Mouse (Mus musculus): ENCODE measurements around the gene Ccdc155. TPM values are rescaled to one million over a fixed set of nuclear protein-coding genes. Genes with fewer than 3 reads are reported as not detected.

Ccdc155 gene
- polyA plus RNA-seq, 1 experiment = 0.05 TPM

GRCm38 (mm10) chr7:45164833-45165232 lies 39.9 kb downstream of the Ccdc155 start:
- Histone ChIP-seq H3K4me3 (ENCODE audit: insufficient read depth, low read depth, low read length) (no peak overlapping the region), H3K36me3 (ENCODE audit: control insufficient read depth, insufficient read depth, low read length) (no peaks in the 10 kb centered on the region), H3K27me3 (replicated peaks; ENCODE audit: control insufficient read depth, insufficient read depth, low read length) (peaks cover 2% of the 10 kb centered on the region), H3K27ac (ENCODE audit: insufficient read depth, low read depth, low read length) (no peak overlapping the region), H3K4me1 (ENCODE audit: control insufficient read depth, insufficient read depth, low read length) (no peaks in the 10 kb centered on the region; the same call in 1 of the 2 replicates)
- no peak for DNase-seq
- WGBS = 74% methylated on average over 5 of the region's 5 CpGs
- TF ChIP-seq POLR2A (IDR thresholded peaks at IDR 0.05; ENCODE audit: low read depth, low read length) = no peak
- no peak for TF ChIP-seq CTCF (conservative IDR thresholded peaks at IDR 0.05; ENCODE audit: insufficient read depth, insufficient read length, low read depth, low read length)

- peak; percentile 44 for DNase-seq
- H3K4me3 ChIP-seq (ENCODE audit: insufficient read depth, low read depth, low read length) = 0 out of 2 replicates have a peak within 1 kb of the TSS, but pooled peaks have one; percentile 4
- H3K36me3 ChIP-seq (ENCODE audit: control insufficient read depth, insufficient read depth, low read length) = no peaks in the 10 kb centered on the region
- no peaks in the 10 kb centered on the region; the same call in 1 of the 2 replicates for H3K4me1 ChIP-seq (ENCODE audit: control insufficient read depth, insufficient read depth, low read length)
- no peak within 1 kb of the TSS for H3K27ac ChIP-seq (ENCODE audit: insufficient read depth, low read depth, low read length)
- peaks cover 2% of the 10 kb centered on the region for H3K27me3 ChIP-seq (replicated peaks; ENCODE audit: control insufficient read depth, insufficient read depth, low read length)
- 5% methylated on average over 40 of the region's 41 CpGs for WGBS
- TF ChIP-seq CTCF (conservative IDR thresholded peaks at IDR 0.05; ENCODE audit: insufficient read depth, insufficient read length, low read depth, low read length) = no peak
- TF ChIP-seq POLR2A (IDR thresholded peaks at IDR 0.05; ENCODE audit: low read depth, low read length) = no peak
Observed at GRCm38 (mm10) chr7:45163735-45164490, 40.8 kb downstream of the Ccdc155 start, which contains the start of gene Slc17a7. TSS of gene Slc17a7 (plus strand) at chr7:45163949.

GRCm38 (mm10) chr7:45162996-45163615 lies 41.6 kb downstream of the Ccdc155 start:
- H3K4me3 ChIP-seq (ENCODE audit: insufficient read depth, low read depth, low read length) = no peak overlapping the region
- TF ChIP-seq POLR2A (IDR thresholded peaks at IDR 0.05; ENCODE audit: low read depth, low read length) (no peak), CTCF (conservative IDR thresholded peaks at IDR 0.05; ENCODE audit: insufficient read depth, insufficient read length, low read depth, low read length) (no peak)
- H3K27me3 ChIP-seq (replicated peaks; ENCODE audit: control insufficient read depth, insufficient read depth, low read length) = peaks cover 2% of the 10 kb centered on the region

GRCm38 (mm10) chr7:45162551-45162950 lies 42.1 kb downstream of the Ccdc155 start:
- no peak for DNase-seq
- Histone ChIP-seq H3K4me1 (ENCODE audit: control insufficient read depth, insufficient read depth, low read length) (no peaks in the 10 kb centered on the region; the same call in 1 of the 2 replicates), H3K4me3 (ENCODE audit: insufficient read depth, low read depth, low read length) (no peak overlapping the region), H3K27me3 (replicated peaks; ENCODE audit: control insufficient read depth, insufficient read depth, low read length) (no peaks in the 10 kb centered on the region), H3K36me3 (ENCODE audit: control insufficient read depth, insufficient read depth, low read length) (no peaks in the 10 kb centered on the region), H3K27ac (ENCODE audit: insufficient read depth, low read depth, low read length) (no peak overlapping the region)
- TF ChIP-seq POLR2A (IDR thresholded peaks at IDR 0.05; ENCODE audit: low read depth, low read length) (no peak), CTCF (conservative IDR thresholded peaks at IDR 0.05; ENCODE audit: insufficient read depth, insufficient read length, low read depth, low read length) (no peak)
- 25% methylated on average over 6 of the region's 6 CpGs for WGBS

More at GRCm38 (mm10) chr7:45162996-45163615, 41.6 kb downstream of the Ccdc155 start:
- Histone ChIP-seq H3K4me1 (ENCODE audit: control insufficient read depth, insufficient read depth, low read length) (no peaks in the 10 kb centered on the region; the same call in 1 of the 2 replicates), H3K36me3 (ENCODE audit: control insufficient read depth, insufficient read depth, low read length) (no peaks in the 10 kb centered on the region), H3K27ac (ENCODE audit: insufficient read depth, low read depth, low read length) (no peak overlapping the region)
- WGBS = 75% methylated on average over 9 of the region's 9 CpGs
- DNase-seq = no peak

GRCm38 (mm10) chr7:45161612-45162473 lies 42.8 kb downstream of the Ccdc155 start:
- Histone ChIP-seq H3K27ac (ENCODE audit: insufficient read depth, low read depth, low read length) (no peak overlapping the region), H3K4me1 (ENCODE audit: control insufficient read depth, insufficient read depth, low read length) (no peaks in the 10 kb centered on the region; the same call in 1 of the 2 replicates), H3K27me3 (replicated peaks; ENCODE audit: control insufficient read depth, insufficient read depth, low read length) (no peaks in the 10 kb centered on the region), H3K36me3 (ENCODE audit: control insufficient read depth, insufficient read depth, low read length) (no peaks in the 10 kb centered on the region), H3K4me3 (ENCODE audit: insufficient read depth, low read depth, low read length) (peak overlapping the region; percentile 38)
- TF ChIP-seq POLR2A (IDR thresholded peaks at IDR 0.05; ENCODE audit: low read depth, low read length) (no peak), CTCF (conservative IDR thresholded peaks at IDR 0.05; ENCODE audit: insufficient read depth, insufficient read length, low read depth, low read length) (peak; percentile 79)
- 3% methylated on average over 35 of the region's 35 CpGs for WGBS
- DNase-seq = peak; percentile 91

- TF ChIP-seq POLR2A (IDR thresholded peaks at IDR 0.05; ENCODE audit: low read depth, low read length) (no peak), CTCF (conservative IDR thresholded peaks at IDR 0.05; ENCODE audit: insufficient read depth, insufficient read length, low read depth, low read length) (no peak)
- Histone ChIP-seq H3K36me3 (ENCODE audit: control insufficient read depth, insufficient read depth, low read length) (no peaks in the 10 kb centered on the region), H3K4me1 (ENCODE audit: control insufficient read depth, insufficient read depth, low read length) (no peaks in the 10 kb centered on the region; the same call in 1 of the 2 replicates), H3K27ac (ENCODE audit: insufficient read depth, low read depth, low read length) (no peak overlapping the region), H3K27me3 (replicated peaks; ENCODE audit: control insufficient read depth, insufficient read depth, low read length) (no peaks in the 10 kb centered on the region), H3K4me3 (ENCODE audit: insufficient read depth, low read depth, low read length) (no peak overlapping the region)
- no peak for DNase-seq
- 80% methylated on average over 3 of the region's 3 CpGs for WGBS
Observed at GRCm38 (mm10) chr7:45160866-45161265, 43.8 kb downstream of the Ccdc155 start.
